In genomic region chr8:104602468-104603244, GRCm38 (mm10) we compare ENCODE assay signal across 7 mouse cellular contexts. TPM values are rescaled to one million over a fixed set of nuclear protein-coding genes. Genes with fewer than 3 reads are reported as not detected.
DNase-seq lines count a peak whose midpoint lies in the region; ATAC-seq and TF ChIP-seq lines count a peak whose summit lies in the region.

No protein-coding gene starts in this region.

- no peaks in the 10 kb centered on the region for H3K9me3 ChIP-seq in intestine, postnatal 0 days (ENCODE audit: control insufficient read depth)
- no peaks in the 10 kb centered on the region for H3K9me3 ChIP-seq in midbrain, embryonic 11.5 days (ENCODE audit: control insufficient read depth, low read length)

- intact Hi-C loops in left cerebral cortex, postnatal 36 days (cut with DNase I): loop anchor here (5.0 kb wide), 1 partner anchor 40 kb away; the partner anchor contains the start of gene Ciao2b

- peak; percentile 88 for DNase-seq in adrenal gland, postnatal 10 days
- peak; percentile 91 for DNase-seq in embryo, embryonic 9.5 days (ENCODE audit: extremely low spot score)
- DNase-seq in left cerebral cortex, postnatal 36 days (ENCODE audit: low spot score in 2 of 2): peak; percentile 73 to 77
- peak; percentile 98 for DNase-seq in midbrain, embryonic 11.5 days (ENCODE audit: low spot score, missing footprints)
- peak; percentile 75 for DNase-seq in right cerebral cortex, postnatal 4 days

- TF ChIP-seq CTCF in intestine, postnatal 0 days (IDR thresholded peaks at IDR 0.05; ENCODE audit: low read depth): peak; percentile 98

- 23% methylated on average over 21 of the region's 21 CpGs for whole genome bisulfite sequencing in intestine, postnatal 0 days
- 17% methylated on average over 21 of the region's 21 CpGs for WGBS in midbrain, embryonic 11.5 days

- peak overlapping the region; percentile 59 for H3K4me2 ChIP-seq in intestine, postnatal 0 days (replicated peaks; ENCODE audit: low read depth)
- H3K4me2 ChIP-seq in midbrain, embryonic 11.5 days: peak overlapping the region; percentile 34

- 0 out of 2 replicates have a peak overlapping the region, but pooled peaks have one; percentile 17 for H3K9ac ChIP-seq in intestine, postnatal 0 days (ENCODE audit: low read depth, low read length)
- no peak overlapping the region for H3K9ac ChIP-seq in midbrain, embryonic 11.5 days (ENCODE audit: low read length)

- peak overlapping the region; percentile 21 for H3K4me3 ChIP-seq in intestine, postnatal 0 days (ENCODE audit: low read depth, low read length)
- H3K4me3 ChIP-seq in midbrain, embryonic 11.5 days (ENCODE audit: low read depth, low read length): 0 out of 2 replicates have a peak overlapping the region, but pooled peaks have one; percentile 4

- peaks cover 5% of the 10 kb centered on the region; the same call in 1 of the 2 replicates for H3K4me1 ChIP-seq in intestine, postnatal 0 days (replicated peaks; ENCODE audit: control insufficient read depth, insufficient read depth, low read length)
- no peaks in the 10 kb centered on the region for H3K4me1 ChIP-seq in midbrain, embryonic 11.5 days (ENCODE audit: control insufficient read depth, insufficient read depth, low read length)

- peak; percentile 99 for ATAC-seq in granulocyte monocyte progenitor cell, adult 5-6 weeks (replicated peaks; ENCODE audit: poor library complexity, severe bottlenecking)
- ATAC-seq in intestine, postnatal 0 days: peak; percentile 71
- ATAC-seq in midbrain, embryonic 11.5 days (ENCODE audit: low FRiP score): peak; percentile 92

- H3K36me3 ChIP-seq in intestine, postnatal 0 days (ENCODE audit: control insufficient read depth, insufficient read depth): no peaks in the 10 kb centered on the region
- no peaks in the 10 kb centered on the region for H3K36me3 ChIP-seq in midbrain, embryonic 11.5 days (ENCODE audit: control insufficient read depth, insufficient read depth, low read length)

- no peaks in the 10 kb centered on the region for H3K27me3 ChIP-seq in intestine, postnatal 0 days (replicated peaks; ENCODE audit: control insufficient read depth, insufficient read depth, low read length)
- no peaks in the 10 kb centered on the region for H3K27me3 ChIP-seq in midbrain, embryonic 11.5 days (ENCODE audit: control insufficient read depth, insufficient read depth, low read length)

- no peak overlapping the region for H3K27ac ChIP-seq in intestine, postnatal 0 days (ENCODE audit: low read depth, low read length)
- H3K27ac ChIP-seq in midbrain, embryonic 11.5 days (ENCODE audit: low read depth, low read length): no peak overlapping the region

RNA-seq across cellular contexts. Expression of gene Pdp2, which starts 11.4 kb away (rescaled TPM):
- 10 to 100 TPM; 25.1 to 32.4 TPM for total RNA-seq in adrenal gland, postnatal 10 days (2021)
- total RNA-seq in granulocyte monocyte progenitor cell, adult 5-6 weeks (2014; fragmentation: Nextera tagmentation): 9.6 and 13.1 TPM in 2 replicates
- total RNA-seq in granulocyte monocyte progenitor cell, adult 5-6 weeks (2017): 10.3 and 11.4 TPM in 2 replicates
- polyA plus RNA-seq in intestine, postnatal 0 days (2015; fragmentation: Nextera tagmentation; extraction: Ambion mirVana): 12.2 and 15.2 TPM in 2 replicates
- total RNA-seq in left cerebral cortex, postnatal 36 days (2021): 1 to 10 TPM; 8.1 to 9.0 TPM
- 17.2 and 17.3 TPM in 2 replicates for polyA plus RNA-seq in midbrain, embryonic 11.5 days (2014; fragmentation: Nextera tagmentation; extraction: Ambion mirVana)

RNA-seq across cellular contexts. Expression of gene Cdh16, which starts 21.5 kb away (rescaled TPM):
- total RNA-seq in adrenal gland, postnatal 10 days (2021): under 1 TPM; 0.12 to 0.66 TPM
- total RNA-seq in granulocyte monocyte progenitor cell, adult 5-6 weeks (2014; fragmentation: Nextera tagmentation): not detected in 2 replicates
- not detected in 2 replicates for total RNA-seq in granulocyte monocyte progenitor cell, adult 5-6 weeks (2017)
- not detected in 2 replicates for polyA plus RNA-seq in intestine, postnatal 0 days (2015; fragmentation: Nextera tagmentation; extraction: Ambion mirVana)
- total RNA-seq in left cerebral cortex, postnatal 36 days (2021): not detected
- polyA plus RNA-seq in midbrain, embryonic 11.5 days (2014; fragmentation: Nextera tagmentation; extraction: Ambion mirVana): not detected in 2 replicates

RNA-seq across cellular contexts. Expression of gene Rrad, which starts 28.5 kb away (rescaled TPM):
- 1 to 10 TPM; 5.6 to 9.1 TPM for total RNA-seq in adrenal gland, postnatal 10 days (2021)
- total RNA-seq in granulocyte monocyte progenitor cell, adult 5-6 weeks (2014; fragmentation: Nextera tagmentation): 0.95 and 2.6 TPM in 2 replicates
- 1.3 and 2.1 TPM in 2 replicates for total RNA-seq in granulocyte monocyte progenitor cell, adult 5-6 weeks (2017)
- 5.8 and 6.1 TPM in 2 replicates for polyA plus RNA-seq in intestine, postnatal 0 days (2015; fragmentation: Nextera tagmentation; extraction: Ambion mirVana)
- total RNA-seq in left cerebral cortex, postnatal 36 days (2021): 1 to 10 TPM; 3.5 to 4.4 TPM
- polyA plus RNA-seq in midbrain, embryonic 11.5 days (2014; fragmentation: Nextera tagmentation; extraction: Ambion mirVana): 2.2 and 3.1 TPM in 2 replicates

RNA-seq across cellular contexts. Expression of gene Ciao2b, which starts 39.1 kb away (rescaled TPM):
- 10 to 100 TPM; 41.0 to 41.3 TPM for total RNA-seq in adrenal gland, postnatal 10 days (2021)
- 21.4 and 40.5 TPM in 2 replicates for total RNA-seq in granulocyte monocyte progenitor cell, adult 5-6 weeks (2014; fragmentation: Nextera tagmentation)
- total RNA-seq in granulocyte monocyte progenitor cell, adult 5-6 weeks (2017): 14.8 and 24.8 TPM in 2 replicates
- 59.1 and 60.6 TPM in 2 replicates for polyA plus RNA-seq in intestine, postnatal 0 days (2015; fragmentation: Nextera tagmentation; extraction: Ambion mirVana)
- total RNA-seq in left cerebral cortex, postnatal 36 days (2021): 10 to 100 TPM; 31.4 to 33.5 TPM
- 95.2 and 95.7 TPM in 2 replicates for polyA plus RNA-seq in midbrain, embryonic 11.5 days (2014; fragmentation: Nextera tagmentation; extraction: Ambion mirVana)
